29 mouse cellular contexts compared by ENCODE assay signal in the genomic region with DNA sequence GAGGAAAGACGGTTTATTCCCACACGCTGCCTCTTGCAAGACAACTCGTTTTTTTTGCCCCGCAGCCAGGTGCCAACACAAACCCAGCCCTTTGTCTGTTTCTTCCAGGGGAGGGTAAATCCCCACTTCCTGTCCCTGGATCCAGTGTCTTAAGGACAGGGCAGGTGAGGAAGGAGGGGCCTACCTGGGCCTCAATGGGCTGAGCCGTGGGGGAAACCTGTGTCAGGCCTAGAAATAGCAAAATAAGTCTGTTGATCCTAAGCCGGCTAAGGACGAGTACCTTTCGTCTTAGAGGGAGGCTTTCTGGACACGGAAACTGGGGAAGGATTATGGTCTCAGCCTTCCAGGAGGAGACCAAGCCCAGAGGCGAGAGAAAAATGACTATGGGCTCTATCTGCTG. TPM values are rescaled to one million over a fixed set of nuclear protein-coding genes. Genes with fewer than 3 reads are reported as not detected.
DNase-seq lines count a peak whose midpoint lies in the region; ATAC-seq and TF ChIP-seq lines count a peak whose summit lies in the region.
"Had no signal": no experiment of that assay in that cellular context is flagged by ENCODE, and none has a peak within 500 bp of the region (broad histone marks: within the 10 kb centered on the region; RNA-seq: fewer than 3 reads in every experiment).

No protein-coding gene starts in this region.

- H3K27me3 ChIP-seq in forebrain, postnatal 0 days (ENCODE audit: insufficient read depth, low read length): no peaks in the 10 kb centered on the region
- peaks cover 34% of the 10 kb centered on the region for H3K27me3 ChIP-seq in forebrain, embryonic 11.5 days (ENCODE audit: control insufficient read depth, insufficient read depth, low read length)
- H3K27me3 ChIP-seq in midbrain, embryonic 14.5 days (ENCODE audit: control insufficient read depth, insufficient read depth, low read length): peaks cover 24% of the 10 kb centered on the region
- peaks cover 38% of the 10 kb centered on the region for H3K27me3 ChIP-seq in midbrain, embryonic 13.5 days

- H3K9ac ChIP-seq in forebrain, postnatal 0 days: 0 out of 2 replicates have a peak overlapping the region, but pooled peaks have one; percentile 6
- H3K9ac ChIP-seq in forebrain, embryonic 11.5 days (ENCODE audit: low read length): no peak overlapping the region
- H3K9ac ChIP-seq in midbrain, embryonic 14.5 days (replicated peaks; ENCODE audit: low read length): no peak overlapping the region
- H3K9ac ChIP-seq in midbrain, embryonic 13.5 days (replicated peaks): no peak overlapping the region; the same call in 1 of the 2 replicates
- H3K9ac ChIP-seq: hindbrain, embryonic 12.5 days; kidney, embryonic 15.5 days; limb, embryonic 15.5 days; liver, embryonic 13.5 days; neural tube, embryonic 12.5 days had no signal

- no peak for TF ChIP-seq CTCF in forebrain, postnatal 0 days (IDR thresholded peaks at IDR 0.05; ENCODE audit: low read depth)
- no peak for TF ChIP-seq CTCF in olfactory bulb, adult 2 months (IDR thresholded peaks at IDR 0.05; ENCODE audit: insufficient read depth, low read depth, low read length)

- WGBS in forebrain, postnatal 0 days: 47% methylated on average over 10 of the region's 10 CpGs
- WGBS in forebrain, embryonic 11.5 days: 34% methylated on average over 10 of the region's 10 CpGs
- WGBS in midbrain, embryonic 14.5 days: 40% methylated on average over 10 of the region's 10 CpGs
- WGBS in midbrain, embryonic 13.5 days: 45% methylated on average over 10 of the region's 10 CpGs
- 27% methylated on average over 10 of the region's 10 CpGs for WGBS in olfactory bulb, adult 2 months

- peaks cover 12% of the 10 kb centered on the region; the same call in 1 of the 2 replicates for H3K36me3 ChIP-seq in forebrain, postnatal 0 days (ENCODE audit: insufficient read depth)
- H3K36me3 ChIP-seq in forebrain, embryonic 11.5 days (ENCODE audit: control insufficient read depth, insufficient read depth, low read length): no peaks in the 10 kb centered on the region
- peaks cover 3% of the 10 kb centered on the region; the same call in 1 of the 2 replicates for H3K36me3 ChIP-seq in midbrain, embryonic 14.5 days (ENCODE audit: control insufficient read depth, insufficient read depth, low read length)
- H3K36me3 ChIP-seq in midbrain, embryonic 13.5 days: peaks cover 10% of the 10 kb centered on the region
- H3K36me3 ChIP-seq: G1E; hindbrain, embryonic 12.5 days; limb, embryonic 10.5 days; limb, embryonic 15.5 days; liver, embryonic 13.5 days; neural tube, embryonic 12.5 days had no signal

- H3K4me3 ChIP-seq in forebrain, postnatal 0 days (ENCODE audit: low read depth, low read length): no peak overlapping the region
- no peak overlapping the region for H3K4me3 ChIP-seq in forebrain, embryonic 11.5 days (ENCODE audit: low read depth, low read length)
- H3K4me3 ChIP-seq in midbrain, embryonic 14.5 days (replicated peaks; ENCODE audit: low read depth, low read length): no peak overlapping the region
- no peak overlapping the region for H3K4me3 ChIP-seq in midbrain, embryonic 13.5 days (replicated peaks)
- peak overlapping the region; percentile 34 for H3K4me3 ChIP-seq in olfactory bulb, adult 2 months (ENCODE audit: insufficient read depth, low read depth, low read length)
- H3K4me3 ChIP-seq: forebrain, embryonic 10.5 days; hindbrain, embryonic 12.5 days; kidney, embryonic 15.5 days; limb, embryonic 10.5 days; limb, embryonic 15.5 days; liver, embryonic 13.5 days; neural tube, embryonic 12.5 days had no signal

- DNase-seq in forebrain, postnatal 0 days: no peak
- DNase-seq in forebrain, embryonic 11.5 days (ENCODE audit: low spot score): no peak
- no peak for DNase-seq in midbrain, embryonic 14.5 days
- DNase-seq in retina, postnatal 7 days (ENCODE audit: low read depth, low spot score): peak; percentile 67
- DNase-seq in retina, embryonic 14.5 days (ENCODE audit: low spot score): no peak
- no peak for DNase-seq in lung, adult 18-20 months
- DNase-seq: adrenal gland, postnatal 10 days; cerebellum, adult 11 months; cerebellum, adult 9-10 months; heart, adult 18-20 months; heart, postnatal 36 days; kidney, adult 11 months; kidney, postnatal 25 days; liver, embryonic 13.5 days; lung, adult 2 months; lung, postnatal 10 days; thymus, adult 2 months; thymus, postnatal 36 days had no signal

- no peak for ATAC-seq in forebrain, postnatal 0 days
- ATAC-seq in forebrain, embryonic 11.5 days (replicated peaks; ENCODE audit: low FRiP score): no peak
- no peak for ATAC-seq in midbrain, embryonic 14.5 days (ENCODE audit: low FRiP score, low TSS enrichment)
- no peak for ATAC-seq in midbrain, embryonic 13.5 days

- H3K9me3 ChIP-seq in forebrain, postnatal 0 days (ENCODE audit: low read length): no peaks in the 10 kb centered on the region
- no peaks in the 10 kb centered on the region for H3K9me3 ChIP-seq in forebrain, embryonic 11.5 days (ENCODE audit: control insufficient read depth, low read length)
- no peaks in the 10 kb centered on the region for H3K9me3 ChIP-seq in midbrain, embryonic 14.5 days (ENCODE audit: control insufficient read depth, low read length)
- H3K9me3 ChIP-seq in midbrain, embryonic 13.5 days: no peaks in the 10 kb centered on the region
- H3K9me3 ChIP-seq: hindbrain, embryonic 12.5 days; kidney, embryonic 15.5 days; limb, embryonic 10.5 days; limb, embryonic 15.5 days; neural tube, embryonic 12.5 days had no signal

- peaks cover 7% of the 10 kb centered on the region for H3K4me1 ChIP-seq in forebrain, postnatal 0 days (ENCODE audit: insufficient read depth)
- peaks cover 15% of the 10 kb centered on the region; the same call in 1 of the 2 replicates for H3K4me1 ChIP-seq in forebrain, embryonic 11.5 days (replicated peaks; ENCODE audit: control insufficient read depth, insufficient read depth, low read length)
- H3K4me1 ChIP-seq in midbrain, embryonic 14.5 days (ENCODE audit: control insufficient read depth, insufficient read depth, low read length): peaks cover 19% of the 10 kb centered on the region
- peaks cover 47% of the 10 kb centered on the region for H3K4me1 ChIP-seq in midbrain, embryonic 13.5 days (replicated peaks)
- peaks cover 48% of the 10 kb centered on the region for H3K4me1 ChIP-seq in olfactory bulb, adult 2 months (ENCODE audit: control insufficient read depth, insufficient read depth, low read length)

- no peak for TF ChIP-seq POLR2A in olfactory bulb, adult 2 months (IDR thresholded peaks at IDR 0.05; ENCODE audit: insufficient read depth, low read depth, low read length)

- 0 out of 2 replicates have a peak overlapping the region, but pooled peaks have one; percentile 3 for H3K4me2 ChIP-seq in forebrain, postnatal 0 days (ENCODE audit: low read depth)
- H3K4me2 ChIP-seq in forebrain, embryonic 11.5 days (ENCODE audit: low read depth, low read length, severe bottlenecking): no peak overlapping the region
- peak overlapping the region; percentile 1; the same call in 1 of the 2 replicates for H3K4me2 ChIP-seq in midbrain, embryonic 14.5 days (ENCODE audit: low read length)
- no peak overlapping the region for H3K4me2 ChIP-seq in midbrain, embryonic 13.5 days (replicated peaks)
- H3K4me2 ChIP-seq: heart, embryonic 11.5 days; hindbrain, embryonic 12.5 days; kidney, embryonic 15.5 days; limb, embryonic 15.5 days; liver, embryonic 13.5 days; neural tube, embryonic 12.5 days had no signal

- H3K27ac ChIP-seq in forebrain, postnatal 0 days (ENCODE audit: low read depth, low read length): no peak overlapping the region
- no peak overlapping the region for H3K27ac ChIP-seq in forebrain, embryonic 11.5 days (ENCODE audit: low read depth, low read length)
- no peak overlapping the region for H3K27ac ChIP-seq in midbrain, embryonic 14.5 days (replicated peaks; ENCODE audit: low read depth, low read length)
- H3K27ac ChIP-seq in midbrain, embryonic 13.5 days: no peak overlapping the region
- peak overlapping the region; percentile 28; the same call in 1 of the 2 replicates for H3K27ac ChIP-seq in olfactory bulb, adult 2 months (ENCODE audit: insufficient read depth, low read depth, low read length)
- H3K27ac ChIP-seq: forebrain, embryonic 10.5 days; hindbrain, embryonic 12.5 days; kidney, embryonic 15.5 days; limb, embryonic 10.5 days; limb, embryonic 15.5 days; liver, embryonic 13.5 days; neural tube, embryonic 12.5 days had no signal

RNA-seq across cellular contexts. Expression of a gene that starts 3.4 kb away (rescaled TPM):
- 15.5 and 21.8 TPM in 2 replicates for total RNA-seq in forebrain, postnatal 0 days (2014; rRNA removed)
- 2.9 and 4.1 TPM in 2 replicates for polyA plus RNA-seq in forebrain, postnatal 0 days (2015; fragmentation: Nextera tagmentation; extraction: Ambion mirVana)
- 0.73 and 0.85 TPM in 2 replicates for polyA plus RNA-seq in forebrain, embryonic 11.5 days (2014; fragmentation: Nextera tagmentation; extraction: Ambion mirVana)
- polyA plus RNA-seq in midbrain, embryonic 14.5 days (2014; fragmentation: Nextera tagmentation; extraction: Ambion mirVana): 3.1 and 5.2 TPM in 2 replicates
- polyA plus RNA-seq in midbrain, embryonic 13.5 days (2015; fragmentation: Nextera tagmentation; extraction: Ambion mirVana): 2.1 and 2.3 TPM in 2 replicates
- polyA plus RNA-seq in olfactory bulb, adult 2 months (2012; ENCODE audit: insufficient read depth, insufficient read length, low replicate concordance, missing spikeins): 145 TPM in 1 of 2 replicates, not detected in the other
- polyA plus RNA-seq: G1E had no signal

RNA-seq across cellular contexts. Expression of a gene that starts 53.9 kb away (rescaled TPM):
- 2.5 and 4.0 TPM in 2 replicates for total RNA-seq in forebrain, postnatal 0 days (2014; rRNA removed)
- polyA plus RNA-seq in forebrain, postnatal 0 days (2015; fragmentation: Nextera tagmentation; extraction: Ambion mirVana): 2.5 and 2.8 TPM in 2 replicates
- 8.1 and 9.2 TPM in 2 replicates for polyA plus RNA-seq in forebrain, embryonic 11.5 days (2014; fragmentation: Nextera tagmentation; extraction: Ambion mirVana)
- 2.2 and 5.3 TPM in 2 replicates for polyA plus RNA-seq in midbrain, embryonic 14.5 days (2014; fragmentation: Nextera tagmentation; extraction: Ambion mirVana)
- polyA plus RNA-seq in midbrain, embryonic 13.5 days (2015; fragmentation: Nextera tagmentation; extraction: Ambion mirVana): 4.0 and 4.5 TPM in 2 replicates
- not detected in 2 replicates for polyA plus RNA-seq in olfactory bulb, adult 2 months (2012; ENCODE audit: insufficient read depth, insufficient read length, low replicate concordance, missing spikeins)
- total RNA-seq: common myeloid progenitor, adult 5-6 weeks; G1E had no signal
- polyA plus RNA-seq: G1E had no signal

Comparison
In these comparisons a context has a peak if more than half of its experiments do, and no peak if none do; other contexts are left out.
1. H3K4me2 ChIP-seq: peak in forebrain, postnatal 0 days (single experiment) and midbrain, embryonic 14.5 days (single experiment); none in forebrain, embryonic 11.5 days (single experiment) and midbrain, embryonic 13.5 days (single experiment).
2. RNA of a gene that starts 3.4 kb away (polyA plus RNA-seq): 145 TPM in olfactory bulb, adult 2 months; 2.9 to 4.1 TPM in forebrain, postnatal 0 days, 3.1 to 5.2 TPM in midbrain, embryonic 14.5 days, 2.1 to 2.3 TPM in midbrain, embryonic 13.5 days and 0.73 to 0.85 TPM in forebrain, embryonic 11.5 days; every median in the first group is over 10 times any median in the second.